Mouse (Mus musculus) CH12F3 (cell line): ENCODE data around the gene St3gal6.

Source experiments
- in situ Hi-C: fragments of 300-500 bp; cut with MboI; formaldehyde crosslinking; loops from 2 replicates; pipeline ENCODE4 v1.14.3; 2020; ENCODE audit warnings: low sequenced_read_pairs

Gene St3gal6

DNA sequence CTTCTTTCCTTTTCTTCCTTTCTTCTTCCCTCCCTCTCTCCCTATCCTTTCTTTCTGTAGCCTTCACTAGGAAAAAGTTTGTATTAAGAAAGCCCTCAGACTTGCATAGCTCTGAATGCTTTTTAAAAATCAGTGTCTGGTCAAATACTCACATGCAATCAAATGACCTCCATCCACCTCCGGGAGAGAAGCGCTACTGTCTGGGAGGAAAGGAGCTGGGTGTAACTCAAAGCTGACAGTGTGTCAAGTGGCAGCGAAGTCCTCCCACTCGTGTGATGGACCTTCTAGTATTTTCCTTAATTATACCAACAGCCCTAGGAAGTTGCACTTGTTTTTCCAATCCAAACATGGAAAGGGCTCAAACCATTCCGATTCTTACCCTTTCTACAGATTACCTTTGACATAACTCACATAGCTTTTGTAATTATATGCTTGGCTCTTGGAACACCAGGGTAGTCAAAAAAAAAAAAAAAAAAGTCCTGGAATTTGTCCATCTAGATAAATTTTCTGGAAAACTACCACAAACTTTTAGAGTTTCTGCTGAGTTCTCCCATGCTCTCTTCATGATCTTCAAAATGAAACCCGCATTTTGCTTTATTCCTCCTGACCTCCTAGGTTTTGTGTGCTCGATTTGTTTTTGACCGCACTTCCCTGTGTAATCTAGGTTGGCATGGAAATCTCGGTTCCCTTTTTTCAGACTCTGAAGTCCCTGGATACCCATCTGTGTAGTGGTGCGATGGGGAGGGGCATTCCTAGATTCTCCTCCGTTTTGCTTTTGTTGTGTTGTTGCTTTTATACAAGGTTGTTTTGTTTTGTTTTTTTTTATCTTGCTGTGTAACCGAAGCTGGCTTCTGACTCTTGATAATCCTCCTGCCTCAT is at the start of gene St3gal6:
St3gal6 (minus strand) TSS at position 272 of the 879 bp plus-strand sequence.
- in situ Hi-C loops: loop anchor here (10.0 kb wide), 1 partner anchor 101 kb away; no protein-coding TSS in a partner anchor

DNA sequence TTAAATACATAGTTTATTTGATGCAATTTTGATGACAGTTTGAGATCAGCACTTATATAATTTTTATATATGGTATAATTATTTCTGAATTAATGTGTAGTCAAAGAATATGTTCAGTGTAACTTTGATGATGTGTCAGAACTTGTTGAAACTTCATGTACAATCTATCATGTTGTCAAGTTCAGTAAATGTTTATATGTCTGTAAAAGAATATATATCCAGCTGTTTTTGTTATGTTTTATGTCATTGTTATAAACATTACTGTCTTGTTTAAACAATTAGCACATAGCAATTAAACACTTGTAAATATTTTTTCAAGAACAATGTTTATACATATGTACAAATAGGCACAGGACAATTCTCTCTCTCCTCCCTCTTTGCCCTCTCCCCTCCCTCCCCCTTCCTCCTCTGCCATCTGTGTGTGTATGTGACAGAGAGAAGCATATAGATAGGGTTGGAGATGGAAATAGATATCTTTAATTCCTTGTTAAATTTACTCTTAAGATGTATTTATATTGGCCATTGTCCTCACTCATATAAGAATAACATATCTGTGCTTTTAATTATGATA is 46.7 kb upstream of the St3gal6 start:
- in situ Hi-C loops: no loop called here

DNA sequence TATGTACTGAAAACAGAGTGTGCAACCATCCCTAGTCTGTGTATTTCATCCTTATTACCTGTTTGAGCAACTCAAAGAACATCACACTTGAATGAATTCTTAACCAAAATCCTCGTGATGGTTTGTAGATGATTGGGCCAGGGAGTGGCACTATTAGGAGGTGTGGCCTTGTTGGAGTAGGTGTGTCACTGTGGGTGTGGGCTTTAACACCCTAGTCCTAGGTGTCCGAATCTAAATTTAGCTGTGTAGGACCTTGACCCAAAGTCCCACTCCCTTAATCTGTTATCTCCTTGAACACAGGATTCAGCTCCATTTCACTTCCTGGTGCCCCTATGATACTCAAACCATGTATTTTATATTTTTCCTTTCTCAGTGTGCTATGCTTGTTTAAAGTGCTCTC is 37.2 kb upstream of the St3gal6 start:
- in situ Hi-C loops: no loop called here

DNA sequence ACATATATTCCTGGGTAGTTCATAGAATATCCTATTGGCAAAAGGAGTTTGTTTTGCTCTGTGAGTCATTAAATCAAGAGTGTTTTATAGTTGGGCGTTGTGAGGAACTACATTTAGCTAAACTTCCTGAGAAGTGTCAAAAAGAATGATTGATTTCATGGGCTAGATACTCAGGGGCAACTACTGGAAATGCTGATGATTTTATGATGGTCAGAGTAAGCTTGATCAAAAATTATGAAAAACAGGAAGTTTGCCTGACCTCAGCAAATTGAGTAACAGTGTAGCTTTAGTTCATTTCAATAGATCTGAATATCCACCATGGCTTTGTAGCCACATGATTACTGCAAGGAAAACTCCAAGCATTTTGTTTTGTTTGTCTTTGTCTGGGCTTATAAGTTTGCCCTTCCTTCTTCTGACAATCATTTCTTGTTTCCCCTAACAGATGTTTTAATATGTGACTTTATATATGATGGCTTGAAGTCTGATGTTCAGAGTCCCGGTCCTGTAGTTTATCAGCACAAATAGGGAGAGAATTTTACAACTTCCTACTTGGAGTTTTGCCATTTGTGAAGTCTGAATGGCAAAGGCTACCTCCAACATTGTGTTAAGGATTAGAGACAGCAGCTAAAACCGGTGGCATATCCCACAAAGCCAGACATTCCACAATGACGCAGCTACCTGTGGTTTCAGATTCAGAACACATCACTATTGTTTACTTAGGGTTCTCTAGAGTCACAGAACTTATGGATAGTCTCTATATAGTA is 32.2 kb upstream of the St3gal6 start:
- in situ Hi-C loops: no loop called here

DNA sequence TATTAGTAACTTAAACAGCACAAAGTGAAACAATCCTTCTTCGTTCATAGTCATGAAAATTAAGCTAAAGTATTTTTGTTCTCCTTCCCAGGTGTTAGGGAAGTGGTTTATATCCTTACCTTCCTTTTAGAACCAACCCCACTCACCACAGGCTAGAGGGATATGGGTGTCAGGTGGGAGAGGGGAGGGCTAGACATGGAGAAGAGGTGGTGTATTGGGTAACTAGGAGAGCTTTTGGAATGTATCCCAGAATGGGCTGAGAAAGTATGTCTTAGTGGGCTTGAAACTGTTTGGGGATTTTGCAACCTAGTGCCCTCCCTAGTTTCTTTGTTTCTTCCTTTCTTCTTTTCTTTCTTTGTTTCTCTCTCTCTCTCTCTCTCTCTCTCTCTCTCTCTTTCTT is 30.6 kb upstream of the St3gal6 start:
- in situ Hi-C loops: no loop called here

DNA sequence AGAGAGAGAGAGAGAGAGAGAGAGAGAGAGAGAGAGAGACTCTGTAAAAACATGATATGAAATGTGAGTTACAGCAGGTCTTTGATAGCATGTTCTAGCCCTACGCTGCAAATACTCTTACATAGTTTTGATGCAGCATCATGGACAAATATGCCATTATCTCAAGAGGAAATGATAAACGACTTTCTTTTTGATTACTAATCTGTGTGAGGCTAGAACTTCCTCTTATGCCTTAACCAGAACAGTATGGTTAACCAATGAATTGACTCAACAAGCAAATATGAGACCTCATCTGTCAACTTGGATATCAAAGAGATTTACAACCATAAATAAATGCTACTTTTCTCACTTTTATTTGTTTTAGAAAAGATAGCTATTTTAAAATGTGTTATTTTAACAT is 24.0 kb upstream of the St3gal6 start:
- in situ Hi-C loops: no loop called here

DNA sequence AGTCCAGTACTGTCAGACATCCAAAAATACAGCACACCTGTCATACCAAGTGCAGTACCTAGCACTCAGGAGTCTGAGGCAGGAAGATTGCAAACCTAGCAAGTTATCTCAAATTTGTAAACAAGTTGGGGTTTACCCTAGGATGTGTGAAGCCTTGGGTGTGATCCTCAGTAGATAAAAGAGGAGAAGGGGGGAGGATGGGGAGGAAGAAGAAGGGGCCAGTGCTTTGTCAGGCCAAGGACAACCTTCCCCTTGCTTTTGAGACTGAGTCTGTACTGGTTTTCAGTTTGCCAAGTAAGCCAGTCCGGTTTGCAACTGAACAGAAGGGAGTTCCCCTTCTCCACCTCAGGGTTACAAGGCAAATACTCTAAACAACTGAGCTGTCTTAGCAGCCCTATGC is 22.1 kb upstream of the St3gal6 start:
- in situ Hi-C loops: no loop called here

DNA sequence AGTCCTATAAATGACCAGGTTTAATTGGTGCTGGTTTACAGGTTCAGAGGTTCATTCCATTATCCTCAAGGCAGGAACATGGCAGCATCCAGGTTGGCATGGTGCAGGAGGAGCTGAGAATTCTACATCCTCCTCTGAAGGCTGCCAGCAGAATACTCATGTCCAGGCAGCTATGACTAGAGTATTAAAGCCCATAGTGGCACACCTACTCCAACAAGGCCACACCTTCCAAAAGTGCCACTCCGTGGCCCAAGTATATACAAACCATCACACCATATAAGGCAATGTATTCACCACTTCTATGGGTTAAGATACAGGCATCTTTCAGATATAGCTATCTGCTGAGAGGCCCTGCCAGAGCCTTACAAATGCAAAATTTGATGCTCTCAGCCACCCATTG is 15.4 kb upstream of the St3gal6 start:
- in situ Hi-C loops: no loop called here

DNA sequence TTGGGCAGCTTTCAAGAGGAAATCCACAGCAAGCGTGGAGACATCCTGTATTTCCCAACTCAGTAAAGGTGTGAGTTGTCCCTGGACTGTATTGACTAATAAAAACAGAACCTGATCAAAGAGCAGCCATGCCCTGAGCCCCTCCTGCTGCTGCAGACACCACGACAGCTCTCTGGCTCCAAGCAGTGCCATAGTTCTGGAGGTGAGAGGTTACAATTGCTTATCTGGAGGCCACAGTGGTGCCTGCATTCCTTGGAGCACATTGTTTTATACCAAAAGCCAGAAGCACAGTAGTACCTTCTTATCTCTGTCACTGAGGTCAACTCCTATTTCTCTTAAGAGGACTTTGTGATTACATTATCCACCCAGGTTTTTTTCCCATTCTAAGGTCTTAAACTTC is 15.0 kb upstream of the St3gal6 start:
- in situ Hi-C loops: no loop called here

DNA sequence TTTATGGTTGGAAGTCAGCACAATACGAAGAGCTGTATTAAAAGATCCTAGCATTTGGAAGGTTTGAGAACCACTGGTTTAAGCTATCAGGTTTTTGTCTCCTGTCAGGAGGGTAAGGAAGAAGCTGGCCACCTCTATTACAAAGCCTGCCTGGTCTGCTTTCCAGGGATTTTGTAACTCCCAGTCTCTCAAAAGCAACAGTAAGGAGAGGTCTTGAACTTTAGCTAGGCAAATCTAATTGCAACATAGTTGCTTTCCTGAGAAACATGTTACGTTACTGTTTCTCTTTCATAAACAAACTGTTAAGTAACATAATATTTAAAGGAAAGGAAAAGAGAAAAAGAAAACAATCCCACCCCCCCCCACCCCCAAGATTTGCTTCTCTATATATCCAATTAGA is 12.0 kb upstream of the St3gal6 start:
- in situ Hi-C loops: no loop called here

DNA sequence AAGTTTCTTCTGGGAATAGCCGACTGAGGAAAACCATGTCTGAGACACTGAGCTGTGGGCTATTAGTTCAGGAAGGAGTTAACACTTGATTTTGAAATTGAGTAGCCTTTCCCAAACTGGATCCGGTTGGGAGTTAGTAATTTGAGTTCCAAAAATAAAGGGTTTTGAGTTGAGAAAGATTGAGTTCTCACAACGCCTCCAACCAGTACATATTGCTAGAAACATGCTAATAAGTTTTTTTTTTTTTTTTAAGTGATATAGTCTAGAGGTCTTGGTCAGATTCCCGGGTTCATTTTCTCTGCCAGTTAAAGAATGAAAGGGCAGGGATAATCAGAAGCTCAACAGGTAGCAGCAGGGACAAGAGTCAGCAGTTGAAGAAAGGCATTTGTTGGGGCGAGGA is 11.2 kb upstream of the St3gal6 start:
- in situ Hi-C loops: no loop called here

DNA sequence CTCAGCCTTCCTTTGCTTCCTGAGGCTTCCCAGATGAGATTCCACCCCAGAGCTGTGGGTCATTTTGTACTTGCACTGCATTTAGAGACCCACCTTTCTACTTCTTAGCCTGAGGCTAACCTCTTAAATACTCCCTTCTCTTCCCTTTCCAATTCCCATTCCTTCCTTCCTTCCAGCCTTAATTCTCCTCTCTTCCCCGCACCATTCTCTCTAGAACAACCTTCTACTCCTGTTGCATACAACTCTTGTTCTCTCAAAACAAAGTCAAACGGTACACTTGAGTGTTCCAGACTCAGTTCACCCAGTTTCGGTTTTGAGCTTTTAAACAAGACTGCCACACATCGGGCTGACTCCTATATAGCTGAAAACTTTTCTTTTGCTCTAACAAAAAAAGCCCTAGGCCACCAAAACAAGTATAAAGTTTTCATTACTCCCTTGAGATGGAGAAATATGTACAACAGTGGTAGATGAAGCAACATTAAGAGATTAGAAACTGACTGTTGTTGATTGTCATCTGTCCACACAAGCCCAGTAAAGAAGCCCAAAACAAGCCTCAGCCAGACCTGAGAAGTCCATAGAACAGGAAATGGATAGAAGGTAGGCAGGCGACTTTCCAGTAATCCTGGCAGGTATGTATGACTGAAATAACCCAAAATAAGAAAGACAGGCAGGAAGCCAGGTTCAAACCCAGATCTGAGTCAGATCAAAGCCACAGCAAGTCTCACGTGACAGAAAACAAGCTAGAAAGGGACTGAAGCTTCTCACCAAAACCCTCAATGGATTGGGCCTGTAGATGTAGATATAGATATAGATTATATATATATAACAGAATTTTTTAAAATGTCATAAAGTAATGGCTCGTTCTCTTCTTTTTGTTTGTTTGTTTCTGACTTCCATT is 10.5 kb upstream of the St3gal6 start:
- in situ Hi-C loops: no loop called here

DNA sequence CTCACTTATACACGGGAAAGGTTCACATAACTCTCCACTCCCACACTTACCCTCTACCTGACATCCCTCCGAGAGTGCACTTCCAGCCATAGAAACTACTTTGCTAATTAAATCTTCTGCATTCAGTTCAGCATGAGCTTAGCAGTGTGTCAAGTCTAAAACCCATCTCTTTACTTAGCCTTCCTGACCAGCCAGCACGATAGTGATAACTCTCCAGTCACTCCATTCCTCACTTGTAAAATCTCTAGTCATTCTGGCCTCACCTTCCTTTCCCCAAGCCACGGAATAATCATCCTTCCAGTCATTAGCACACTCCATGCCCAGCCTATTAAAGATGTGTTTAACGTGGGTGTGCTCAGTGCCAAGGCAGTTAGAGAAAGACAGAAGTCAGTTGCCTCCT is 9.7 kb upstream of the St3gal6 start:
- in situ Hi-C loops: no loop called here

DNA sequence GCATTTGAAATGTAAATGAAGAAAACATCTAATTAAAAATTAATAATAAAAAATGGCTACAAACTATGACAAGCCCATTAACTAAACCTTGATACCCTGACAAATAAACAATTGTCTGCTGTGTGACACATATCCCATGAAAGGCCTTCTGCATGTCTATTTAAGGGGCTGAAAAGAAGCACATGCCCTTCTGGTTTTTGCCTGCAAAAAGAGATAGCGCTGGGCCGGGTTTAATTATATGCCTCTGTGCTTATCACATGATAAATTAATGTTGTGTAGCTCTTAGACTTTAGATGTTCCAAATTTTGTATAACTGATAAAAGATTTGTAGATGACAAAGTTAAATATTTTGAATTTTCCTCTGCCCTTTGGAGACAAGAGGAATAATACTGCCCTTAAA is 9.2 kb upstream of the St3gal6 start:
- in situ Hi-C loops: no loop called here

DNA sequence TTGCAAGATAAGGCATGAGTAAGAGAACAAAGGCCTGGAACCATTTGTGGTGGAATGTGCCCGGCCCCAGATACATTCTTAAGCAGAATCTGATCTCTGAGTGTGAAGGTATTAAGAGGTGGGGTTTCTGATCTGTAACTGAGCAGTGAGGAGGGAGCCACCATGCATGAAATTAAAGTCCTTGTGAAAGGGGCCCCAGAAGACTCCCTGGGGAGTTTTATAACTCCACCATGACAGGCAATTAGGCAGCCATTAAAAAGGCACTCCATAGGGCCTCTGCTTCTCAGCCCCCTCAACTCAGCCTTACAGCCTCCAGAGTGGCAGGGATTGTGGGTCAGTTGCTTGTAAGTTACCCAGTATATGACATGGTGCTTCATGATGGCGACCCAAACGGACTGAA is 8.5 kb upstream of the St3gal6 start:
- in situ Hi-C loops: no loop called here

DNA sequence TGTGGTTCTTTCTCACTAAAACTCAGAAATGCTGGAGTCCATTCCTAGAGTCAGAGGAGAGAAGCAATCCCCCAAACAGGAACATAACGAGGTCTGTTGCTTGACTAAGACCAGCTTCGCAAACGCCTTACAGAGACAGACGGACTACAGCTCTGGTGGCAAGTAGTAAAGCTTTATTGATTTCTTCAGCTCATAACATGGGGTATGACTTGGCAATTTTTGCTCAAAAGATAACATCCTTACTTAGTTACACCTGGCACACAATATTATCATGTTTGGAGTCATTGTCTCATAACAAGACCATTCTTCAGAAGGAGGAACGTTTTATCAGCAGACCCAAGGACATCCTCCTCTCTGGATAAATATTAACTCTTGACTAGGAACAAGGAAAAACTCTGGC is 3.8 kb upstream of the St3gal6 start:
- in situ Hi-C loops: loop anchor here (10.0 kb wide), 1 partner anchor 97 kb away; no protein-coding TSS in a partner anchor

DNA sequence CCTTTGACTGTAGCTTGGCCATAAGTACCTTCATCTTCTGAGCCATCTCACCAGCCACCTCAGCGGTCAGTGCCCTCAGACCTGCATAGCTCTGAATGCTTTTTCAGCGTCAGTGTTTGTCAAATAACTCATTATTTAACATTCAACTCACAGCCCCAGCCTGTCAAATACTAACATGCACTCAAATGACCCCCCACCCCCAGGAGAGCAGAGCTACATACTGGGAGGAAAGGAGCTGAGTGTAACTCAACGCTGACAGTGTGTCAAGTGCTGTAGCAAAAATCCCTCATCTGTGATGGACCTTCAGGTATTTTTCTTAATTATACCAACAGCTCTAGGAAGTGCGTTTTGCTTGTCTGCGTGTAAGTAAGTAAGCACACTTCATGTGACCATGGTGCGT is 2.7 kb upstream of the St3gal6 start:
- in situ Hi-C loops: loop anchor here (10.0 kb wide), 1 partner anchor 98 kb away; no protein-coding TSS in a partner anchor

DNA sequence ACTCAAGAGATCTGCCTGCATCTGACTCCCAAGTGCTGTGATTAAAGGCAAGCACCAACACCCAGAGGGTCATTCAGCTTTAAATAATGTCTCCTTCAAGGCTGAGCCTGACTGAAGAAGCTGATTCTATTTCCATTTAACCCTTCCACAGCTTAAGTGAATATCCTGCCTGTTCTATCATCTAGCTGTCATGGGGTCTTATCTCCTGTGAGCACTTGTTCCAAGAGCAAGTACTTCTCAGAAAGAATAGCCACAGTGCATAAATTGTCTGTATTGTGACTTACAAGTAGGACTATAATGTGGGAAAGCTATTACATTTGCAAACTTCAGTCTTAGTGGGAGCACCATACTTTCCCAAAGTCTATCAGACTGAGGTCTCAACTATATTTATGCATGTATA is 1.8 kb upstream of the St3gal6 start:
- in situ Hi-C loops: loop anchor here (10.0 kb wide), 1 partner anchor 99 kb away; no protein-coding TSS in a partner anchor

DNA sequence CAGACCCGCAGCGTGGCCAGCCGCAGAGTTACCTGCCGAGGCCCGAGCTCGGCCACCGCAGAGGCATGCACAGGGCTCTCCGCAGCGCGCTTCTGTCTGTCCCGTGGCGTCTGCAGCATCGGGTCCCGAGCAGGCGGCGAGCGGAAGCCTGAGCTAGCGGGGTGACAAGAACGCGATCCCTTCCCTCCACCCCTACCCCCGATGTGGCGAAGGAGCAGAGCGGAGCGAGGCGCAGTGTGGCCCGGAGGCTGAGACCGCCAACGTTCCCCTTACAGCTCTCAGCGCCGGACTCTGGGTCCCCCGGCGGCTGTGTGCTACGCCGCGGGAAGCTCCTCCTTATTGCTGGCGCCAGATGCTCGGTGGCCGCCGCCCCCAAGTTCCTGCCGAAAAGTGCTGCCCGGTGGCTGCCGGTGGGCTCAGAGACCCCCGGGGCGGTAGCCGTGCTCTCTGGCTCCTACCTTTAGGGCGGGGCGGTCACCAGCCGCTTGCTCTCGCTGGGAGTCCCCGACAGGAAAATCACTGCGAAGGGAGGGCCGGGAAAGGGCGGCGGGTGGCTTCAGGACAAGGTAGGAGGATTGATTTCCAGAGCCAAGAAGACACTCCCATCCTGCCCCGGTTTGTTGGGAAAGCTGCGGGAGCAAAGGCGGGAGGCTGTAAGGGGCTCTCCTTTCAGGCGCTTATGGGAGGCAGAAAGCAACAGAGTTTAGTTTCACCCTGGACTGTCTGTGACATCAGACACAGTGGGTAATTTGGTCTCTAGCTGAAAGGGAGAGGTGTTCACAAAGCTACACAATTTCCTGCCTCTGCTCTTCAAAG is 791 bp downstream of the St3gal6 start:
- in situ Hi-C loops: loop anchor here (10.0 kb wide), 1 partner anchor 102 kb away; no protein-coding TSS in a partner anchor

DNA sequence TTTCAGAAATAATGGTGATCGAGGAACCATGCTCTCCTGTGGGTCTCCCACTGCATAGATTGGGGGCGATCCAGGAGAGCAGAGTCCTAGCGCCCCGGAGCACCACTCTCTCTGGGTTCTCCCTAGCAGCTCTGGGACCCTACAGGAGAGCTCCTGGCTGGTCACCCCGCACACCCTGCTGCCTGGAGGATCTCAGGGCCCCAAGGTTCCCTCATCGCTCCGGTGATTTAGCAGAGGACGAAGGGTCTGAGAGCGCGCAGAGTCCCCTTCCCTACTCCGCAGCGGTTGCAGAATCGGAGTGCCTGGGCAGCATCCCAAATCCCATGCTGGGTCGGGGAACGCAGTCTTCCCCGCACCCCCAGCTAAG is 1.4 kb downstream of the St3gal6 start:
- in situ Hi-C loops: loop anchor here (10.0 kb wide), 1 partner anchor 102 kb away; no protein-coding TSS in a partner anchor
